Mouse (Mus musculus) heart, embryonic 12.5 days (tissue): Measurements from ENCODE around the gene Elane. TPM values are rescaled to one million over a fixed set of nuclear protein-coding genes. Genes with fewer than 3 reads are reported as not detected.

Source experiments
- ATAC-seq: fragments of 200-750 bp; cut with Nextera tagmentation; 2 replicates; pipeline ENCODE4 v1.8.0; 2017; ENCODE audit warnings: moderate TSS enrichment, moderate library complexity; ENCODE audit not compliant: insufficient number of reproducible peaks, low FRiP score
- H3K27ac ChIP-seq: fragments of 300-500 bp; sonication (generic); 2 replicates; pipeline ENCODE4 v1.5.1; 2016; ENCODE audit warnings: mild to moderate bottlenecking, moderate library complexity; ENCODE audit not compliant: poor library complexity, severe bottlenecking
- H3K27me3 ChIP-seq: fragments of 300-500 bp; sonication (generic); replicated peaks from 2 replicates; pipeline ENCODE4 v1.6.1; 2016; ENCODE audit warnings: mild to moderate bottlenecking, moderate library complexity
- H3K36me3 ChIP-seq: fragments of 300-500 bp; sonication (generic); 2 replicates; pipeline ENCODE4 v1.6.1; 2016; ENCODE audit warnings: mild to moderate bottlenecking, moderate library complexity
- H3K4me1 ChIP-seq: fragments of 300-500 bp; sonication (generic); replicated peaks from 2 replicates; pipeline ENCODE4 v1.6.1; 2016; ENCODE audit warnings: mild to moderate bottlenecking
- H3K4me2 ChIP-seq: fragments of 300-500 bp; sonication (generic); 2 replicates; pipeline ENCODE4 v1.6.1; 2016; ENCODE audit warnings: mild to moderate bottlenecking, moderate library complexity
- H3K4me3 ChIP-seq: fragments of 300-500 bp; sonication (generic); 2 replicates; pipeline ENCODE4 v1.5.1; 2016; ENCODE audit warnings: mild to moderate bottlenecking
- H3K9ac ChIP-seq: fragments of 300-500 bp; sonication (generic); 2 replicates; pipeline ENCODE4 v1.6.1; 2016; ENCODE audit warnings: mild to moderate bottlenecking, moderate library complexity
- H3K9me3 ChIP-seq: fragments of 300-500 bp; sonication (generic); replicated peaks from 2 replicates; pipeline ENCODE4 v1.6.1; 2016; ENCODE audit warnings: mild to moderate bottlenecking, moderate library complexity
- WGBS: fragments of 180-500 bp; shearing (Covaris S2); methylation state at CpG from one replicate; pipeline ENCODE4 v1.1.7; 2016; 5-methylcytosine and 5-hydroxymethylcytosine counted together
- polyA plus RNA-seq: library from polyadenylated mRNA; unstranded; fragments of >200 nt; fragmentation: Nextera tagmentation; extraction: Ambion mirVana; gene quantifications from 2 replicates; pipeline ENCODE4 v1.2.1, GENCODE M21; 2016

Elane gene
- polyA plus RNA-seq, 1 experiment from 2014 or later = 0.47 TPM

GRCm38 (mm10) chr10:79871845-79872244 is 14.2 kb upstream of the Elane start:
- Histone ChIP-seq H3K9ac (no peak overlapping the region), H3K4me3 (no peak overlapping the region), H3K4me2 (no peak overlapping the region), H3K27ac (no peak overlapping the region), H3K36me3 (peaks cover under 1% of the 10 kb centered on the region; the same call in 1 of the 2 replicates), H3K9me3 (no peaks in the 10 kb centered on the region), H3K4me1 (peaks cover 13% of the 10 kb centered on the region; the same call in 1 of the 2 replicates), H3K27me3 (peaks cover 12% of the 10 kb centered on the region)
- 86% methylated on average over 8 of the region's 8 CpGs for WGBS
- ATAC-seq = no peak

- no peak overlapping the region for H3K4me3 ChIP-seq
- peak overlapping the region; percentile 83; the same call in 1 of the 2 replicates for H3K4me2 ChIP-seq
- no peaks in the 10 kb centered on the region for H3K9me3 ChIP-seq
- no peak overlapping the region for H3K27ac ChIP-seq
- peaks cover 12% of the 10 kb centered on the region for H3K27me3 ChIP-seq
- peaks cover 13% of the 10 kb centered on the region; the same call in 1 of the 2 replicates for H3K4me1 ChIP-seq
- WGBS = 38% methylated on average over 3 of the region's 3 CpGs
- no peaks in the 10 kb centered on the region for H3K36me3 ChIP-seq
- no peak overlapping the region for H3K9ac ChIP-seq
- no peak for ATAC-seq
These were observed 13.2 kb upstream of the Elane start for GRCm38 (mm10) chr10:79872862-79873261.

GRCm38 (mm10) chr10:79873313-79873712 is 12.7 kb upstream of the Elane start:
- H3K4me3 ChIP-seq = peak overlapping the region; percentile 63
- no peaks in the 10 kb centered on the region for H3K9me3 ChIP-seq
- no peaks in the 10 kb centered on the region for H3K36me3 ChIP-seq
- peaks cover 13% of the 10 kb centered on the region; the same call in 1 of the 2 replicates for H3K4me1 ChIP-seq
- peak overlapping the region; percentile 83 for H3K4me2 ChIP-seq
- ATAC-seq = no peak
- WGBS = 14% methylated on average over 6 of the region's 6 CpGs
- no peak overlapping the region for H3K9ac ChIP-seq
- no peak overlapping the region for H3K27ac ChIP-seq
- peaks cover 12% of the 10 kb centered on the region for H3K27me3 ChIP-seq

- no peaks in the 10 kb centered on the region for H3K36me3 ChIP-seq
- no peaks in the 10 kb centered on the region for H3K9me3 ChIP-seq
- peak overlapping the region; percentile 76 for H3K9ac ChIP-seq
- ATAC-seq = peak; percentile 7; the same call in 1 of the 2 replicates
- H3K4me2 ChIP-seq = peak overlapping the region; percentile 83
- peaks cover 13% of the 10 kb centered on the region; the same call in 1 of the 2 replicates for H3K4me1 ChIP-seq
- WGBS = 3% methylated on average over 26 of the region's 26 CpGs
- no peak overlapping the region for H3K27ac ChIP-seq
- peak overlapping the region; percentile 63 for H3K4me3 ChIP-seq
- H3K27me3 ChIP-seq = peaks cover 14% of the 10 kb centered on the region
These were observed 12.2 kb upstream of the Elane start for GRCm38 (mm10) chr10:79873715-79874289.

- WGBS = under 1% methylated on average over 48 of the region's 57 CpGs
- no peak within 1 kb of the TSS for H3K27ac ChIP-seq
These were observed 11.7 kb upstream of the Elane start, which contains the start of the genes Prtn3 and Plppr3 for GRCm38 (mm10) chr10:79874290-79874862. Prtn3 (plus strand) TSS chr10:79874476. Plppr3 (minus strand) TSS chr10:79874634.

GRCm38 (mm10) chr10:79877174-79877573 is 8.9 kb upstream of the Elane start:
- 48% methylated on average over 1 of the region's 1 CpGs for WGBS
- H3K4me3 ChIP-seq = no peak overlapping the region
- no peaks in the 10 kb centered on the region for H3K36me3 ChIP-seq
- ATAC-seq = no peak
- no peak overlapping the region for H3K27ac ChIP-seq
- H3K9me3 ChIP-seq = no peaks in the 10 kb centered on the region
- no peak overlapping the region for H3K9ac ChIP-seq
- no peak overlapping the region for H3K4me2 ChIP-seq
- H3K27me3 ChIP-seq = peaks cover 19% of the 10 kb centered on the region
- peaks cover 27% of the 10 kb centered on the region for H3K4me1 ChIP-seq

More at GRCm38 (mm10) chr10:79874290-79874862, 11.7 kb upstream of the Elane start, which contains the start of the genes Prtn3 and Plppr3:
- no peaks in the 10 kb centered on the region for H3K9me3 ChIP-seq
- H3K4me2 ChIP-seq = peak within 1 kb of the TSS; percentile 83
- H3K9ac ChIP-seq = peak within 1 kb of the TSS; percentile 76
- H3K4me1 ChIP-seq = peaks cover 15% of the 10 kb centered on the region; the same call in 1 of the 2 replicates
- peak; percentile 59 for ATAC-seq
- H3K36me3 ChIP-seq = no peaks in the 10 kb centered on the region
- peak within 1 kb of the TSS; percentile 63 for H3K4me3 ChIP-seq
- H3K27me3 ChIP-seq = peaks cover 14% of the 10 kb centered on the region

GRCm38 (mm10) chr10:79877757-79878156 is 8.3 kb upstream of the Elane start:
- Histone ChIP-seq H3K9me3 (no peaks in the 10 kb centered on the region), H3K27ac (no peak overlapping the region), H3K9ac (no peak overlapping the region), H3K4me3 (no peak overlapping the region), H3K36me3 (no peaks in the 10 kb centered on the region), H3K4me2 (no peak overlapping the region), H3K27me3 (peaks cover 20% of the 10 kb centered on the region), H3K4me1 (peaks cover 33% of the 10 kb centered on the region)
- no peak for ATAC-seq
- whole genome bisulfite sequencing = 62% methylated on average over 12 of the region's 12 CpGs

GRCm38 (mm10) chr10:79879527-79879926 is 6.5 kb upstream of the Elane start:
- Histone ChIP-seq H3K9me3 (no peaks in the 10 kb centered on the region), H3K9ac (peak overlapping the region; percentile 32; the same call in 1 of the 2 replicates), H3K27ac (no peak overlapping the region), H3K36me3 (no peaks in the 10 kb centered on the region), H3K27me3 (peaks cover 26% of the 10 kb centered on the region), H3K4me2 (peak overlapping the region; percentile 11; the same call in 1 of the 2 replicates), H3K4me1 (peaks cover 30% of the 10 kb centered on the region), H3K4me3 (no peak overlapping the region)
- 32% methylated on average over 3 of the region's 3 CpGs for WGBS
- ATAC-seq = no peak

- H3K9ac ChIP-seq = no peak overlapping the region
- H3K27ac ChIP-seq = no peak overlapping the region
- H3K4me3 ChIP-seq = no peak overlapping the region
- peaks cover 18% of the 10 kb centered on the region for H3K27me3 ChIP-seq
- no peaks in the 10 kb centered on the region for H3K36me3 ChIP-seq
- H3K9me3 ChIP-seq = no peaks in the 10 kb centered on the region
- no peak overlapping the region for H3K4me2 ChIP-seq
- 13% methylated on average over 9 of the region's 9 CpGs for WGBS
- ATAC-seq = no peak
- peaks cover 26% of the 10 kb centered on the region for H3K4me1 ChIP-seq
These were observed 5.3 kb upstream of the Elane start for GRCm38 (mm10) chr10:79880721-79881120.

GRCm38 (mm10) chr10:79881981-79882380 is 4.1 kb upstream of the Elane start:
- peaks cover 18% of the 10 kb centered on the region for H3K27me3 ChIP-seq
- H3K27ac ChIP-seq = no peak overlapping the region
- no peaks in the 10 kb centered on the region for H3K36me3 ChIP-seq
- WGBS = 10% methylated on average over 22 of the region's 22 CpGs
- H3K9ac ChIP-seq = peak overlapping the region; percentile 58
- H3K9me3 ChIP-seq = no peaks in the 10 kb centered on the region
- no peak for ATAC-seq
- H3K4me3 ChIP-seq = peak overlapping the region; percentile 20
- peak overlapping the region; percentile 65 for H3K4me2 ChIP-seq
- peaks cover 26% of the 10 kb centered on the region for H3K4me1 ChIP-seq

GRCm38 (mm10) chr10:79883297-79884084 is 2.6 kb upstream of the Elane start:
- H3K4me2 ChIP-seq = peak overlapping the region; percentile 37; the same call in 1 of the 2 replicates
- no peak overlapping the region for H3K27ac ChIP-seq
- H3K9me3 ChIP-seq = no peaks in the 10 kb centered on the region
- 16% methylated on average over 22 of the region's 22 CpGs for WGBS
- H3K9ac ChIP-seq = 0 out of 2 replicates have a peak overlapping the region, but pooled peaks have one; percentile 21
- ATAC-seq = no peak
- peaks cover 24% of the 10 kb centered on the region for H3K27me3 ChIP-seq
- no peak overlapping the region for H3K4me3 ChIP-seq
- H3K4me1 ChIP-seq = peaks cover 26% of the 10 kb centered on the region
- H3K36me3 ChIP-seq = no peaks in the 10 kb centered on the region
